Comparison of ENCODE assay signal across 11 mouse cellular contexts in genomic region chr7:34798039-34798438, GRCm38 (mm10). TPM values are rescaled to one million over a fixed set of nuclear protein-coding genes. Genes with fewer than 3 reads are reported as not detected.
DNase-seq lines count a peak whose midpoint lies in the region; ATAC-seq and TF ChIP-seq lines count a peak whose summit lies in the region.
"Had no signal": no experiment of that assay in that cellular context is flagged by ENCODE, and none has a peak within 500 bp of the region (broad histone marks: within the 10 kb centered on the region; RNA-seq: fewer than 3 reads in every experiment).

No protein-coding gene starts in this region.

- no peak overlapping the region for H3K4me3 ChIP-seq in heart, embryonic 12.5 days
- H3K4me3 ChIP-seq in testis, adult 2 months (ENCODE audit: control insufficient read depth, low read depth, low read length), result peak overlapping the region; percentile 47
- peak overlapping the region; percentile 36 for H3K4me3 ChIP-seq in limb, embryonic 10.5 days
- no peak overlapping the region for H3K4me3 ChIP-seq in stomach, postnatal 0 days (ENCODE audit: low read depth, low read length)
- H3K4me3 ChIP-seq: gastrocnemius, adult 2 months had no signal

- peaks cover 15% of the 10 kb centered on the region; the same call in 1 of the 2 replicates for H3K27me3 ChIP-seq in heart, embryonic 12.5 days (replicated peaks)
- H3K27me3 ChIP-seq in testis, adult 2 months (ENCODE audit: control insufficient read depth, insufficient read depth, low read length), result no peaks in the 10 kb centered on the region
- H3K27me3 ChIP-seq in limb, embryonic 10.5 days (ENCODE audit: low read depth, poor library complexity, severe bottlenecking), result peaks cover 17% of the 10 kb centered on the region; the same call in 1 of the 2 replicates
- no peaks in the 10 kb centered on the region for H3K27me3 ChIP-seq in stomach, postnatal 0 days (ENCODE audit: control insufficient read depth, insufficient read depth, low read length)

- H3K36me3 ChIP-seq in heart, embryonic 12.5 days, result no peaks in the 10 kb centered on the region
- H3K36me3 ChIP-seq in testis, adult 2 months (ENCODE audit: control insufficient read depth, insufficient read depth, low read length), result no peaks in the 10 kb centered on the region
- H3K36me3 ChIP-seq in limb, embryonic 10.5 days, result no peaks in the 10 kb centered on the region
- no peaks in the 10 kb centered on the region for H3K36me3 ChIP-seq in stomach, postnatal 0 days (ENCODE audit: control insufficient read depth, insufficient read depth, low read length)

- H3K4me2 ChIP-seq in heart, embryonic 12.5 days, result peak overlapping the region; percentile 42
- H3K4me2 ChIP-seq in stomach, postnatal 0 days (replicated peaks; ENCODE audit: low read depth), result no peak overlapping the region

- no peak for DNase-seq in heart, adult 18-20 months
- DNase-seq in testis, postnatal 10 days (ENCODE audit: low spot score), result no peak
- peak; percentile 57 for DNase-seq in limb, embryonic 10.5 days (ENCODE audit: low spot score)
- DNase-seq in stomach, postnatal 0 days (ENCODE audit: low spot score), result peak; percentile 52
- DNase-seq in ovary, postnatal 10 days (ENCODE audit: low spot score), result no peak
- DNase-seq: cerebellum, adult 9-10 months had no signal

- TF ChIP-seq POLR2A in testis, adult 2 months (IDR thresholded peaks at IDR 0.05; ENCODE audit: control insufficient read depth, low read depth, low read length), result no peak

- H3K9me3 ChIP-seq in heart, embryonic 12.5 days (replicated peaks), result no peaks in the 10 kb centered on the region
- H3K9me3 ChIP-seq in limb, embryonic 10.5 days (replicated peaks), result no peaks in the 10 kb centered on the region
- H3K9me3 ChIP-seq in stomach, postnatal 0 days (ENCODE audit: control insufficient read depth, low read length), result no peaks in the 10 kb centered on the region

- no peak for TF ChIP-seq EP300 in stomach, postnatal 0 days (optimal IDR thresholded peaks at IDR 0.05)

- WGBS in heart, embryonic 12.5 days, result 12% methylated on average over 12 of the region's 12 CpGs
- WGBS in limb, embryonic 10.5 days, result 9% methylated on average over 12 of the region's 12 CpGs
- 3% methylated on average over 12 of the region's 12 CpGs for WGBS in stomach, postnatal 0 days

- H3K9ac ChIP-seq in heart, embryonic 12.5 days, result no peak overlapping the region
- no peak overlapping the region for H3K9ac ChIP-seq in stomach, postnatal 0 days (ENCODE audit: low read length)

- no peak for ATAC-seq in heart, embryonic 12.5 days (ENCODE audit: insufficient number of reproducible peaks, low FRiP score)
- peak; percentile 62 for ATAC-seq in stomach, postnatal 0 days (ENCODE audit: low FRiP score, low TSS enrichment)
- ATAC-seq in megakaryocyte progenitor cell, adult 5-6 weeks (replicated peaks; ENCODE audit: poor library complexity), result no peak

- no peak for TF ChIP-seq CTCF in testis, adult 2 months (IDR thresholded peaks at IDR 0.05; ENCODE audit: control insufficient read depth, insufficient read depth, insufficient replicate concordance, low read depth, low read length)
- TF ChIP-seq CTCF in stomach, postnatal 0 days (IDR thresholded peaks at IDR 0.05; ENCODE audit: low read depth), result no peak

- no peak overlapping the region for H3K27ac ChIP-seq in heart, embryonic 12.5 days (ENCODE audit: poor library complexity, severe bottlenecking)
- no peak overlapping the region for H3K27ac ChIP-seq in testis, adult 2 months (ENCODE audit: control insufficient read depth, insufficient read depth, low read depth, low read length)
- peak overlapping the region; percentile 78; the same call in 1 of the 2 replicates for H3K27ac ChIP-seq in limb, embryonic 10.5 days
- no peak overlapping the region for H3K27ac ChIP-seq in stomach, postnatal 0 days (replicated peaks)
- H3K27ac ChIP-seq: gastrocnemius, adult 2 months had no signal

- H3K4me1 ChIP-seq in heart, embryonic 12.5 days (replicated peaks), result peaks cover 17% of the 10 kb centered on the region
- H3K4me1 ChIP-seq in testis, adult 2 months (ENCODE audit: control insufficient read depth, insufficient read depth, low read length), result no peaks in the 10 kb centered on the region; the same call in 1 of the 2 replicates
- peaks cover 46% of the 10 kb centered on the region for H3K4me1 ChIP-seq in limb, embryonic 10.5 days
- H3K4me1 ChIP-seq in stomach, postnatal 0 days (replicated peaks; ENCODE audit: control insufficient read depth, insufficient read depth), result no peaks in the 10 kb centered on the region; the same call in 1 of the 2 replicates

RNA-seq across cellular contexts. Expression of gene Chst8, which starts 14.5 kb away (rescaled TPM):
- polyA plus RNA-seq in heart, embryonic 12.5 days (2016; fragmentation: Nextera tagmentation; extraction: Ambion mirVana), result 1.1 and 1.4 TPM in 2 replicates
- under 1 TPM in 1 of 2 experiments, not detected in 1; 0.46 TPM for total RNA-seq in heart, adult 18-20 months (2021)
- polyA plus RNA-seq in testis, adult 2 months (2012; rRNA removed), result 0.69 TPM in 1 of 2 replicates, not detected in the other
- 2.6 and 3.3 TPM in 2 replicates for polyA plus RNA-seq in limb, embryonic 10.5 days (2016; fragmentation: Nextera tagmentation; extraction: Ambion mirVana)
- polyA plus RNA-seq in stomach, postnatal 0 days (2015; fragmentation: Nextera tagmentation; extraction: Ambion mirVana), result 1.3 and 1.8 TPM in 2 replicates
- not detected in 2 replicates for total RNA-seq in megakaryocyte progenitor cell, adult 5-6 weeks (2015)
- total RNA-seq in megakaryocyte progenitor cell, adult 5-6 weeks (2017), result not detected in 2 replicates
- total RNA-seq: megakaryocyte-erythroid progenitor cell, adult 5-6 weeks had no signal

Comparison
In these comparisons a context has a peak if more than half of its experiments do, and no peak if none do; other contexts are left out.
1. H3K4me3 ChIP-seq: peak in testis, adult 2 months (single experiment) and limb, embryonic 10.5 days (single experiment); none in heart, embryonic 12.5 days (single experiment) and stomach, postnatal 0 days (single experiment).
2. DNase-seq: peak in limb, embryonic 10.5 days (single experiment) and stomach, postnatal 0 days (single experiment); none in heart, adult 18-20 months (0 of 2), testis, postnatal 10 days (single experiment) and ovary, postnatal 10 days (single experiment).